Mouse (Mus musculus): ENCODE results near the gene Rabl6.
"Not testable (repeated sequence)": the region's sequence is repeated elsewhere in the genome, so short reads cannot be mapped to it uniquely, and the experiment has no call there.

DNA sequence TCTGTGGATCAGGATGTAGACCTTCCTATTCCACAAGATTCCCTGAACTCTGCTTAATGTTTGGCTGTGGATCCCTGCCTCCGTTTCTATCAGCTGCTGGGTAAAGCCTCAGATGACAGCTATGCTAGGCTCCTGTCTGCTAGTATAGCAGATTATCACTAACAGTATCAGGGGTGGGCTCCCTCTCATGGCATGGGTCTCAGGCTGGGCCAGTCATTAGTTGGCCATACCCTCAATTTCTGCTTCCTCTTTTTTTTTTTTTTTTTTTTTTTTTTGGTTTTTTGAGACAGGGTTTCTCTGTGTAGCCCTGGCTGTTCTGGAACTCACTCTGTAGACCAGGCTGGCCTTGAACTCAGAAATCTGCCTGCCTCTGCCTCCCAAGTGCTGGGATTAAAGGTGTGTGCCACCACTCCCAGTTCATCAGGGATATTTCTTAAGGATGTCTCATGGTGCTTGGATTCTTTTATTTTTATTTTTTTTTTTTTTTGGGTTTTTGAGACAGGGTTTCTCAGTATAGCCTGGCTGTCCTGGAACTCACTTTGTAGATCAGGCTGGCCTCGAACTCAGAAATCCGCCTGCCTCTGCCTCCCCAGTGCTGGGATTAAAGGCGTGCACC, 55.0 kb downstream of the Rabl6 start:
- not testable (repeated sequence) for TF ChIP-seq POLR2A (IDR thresholded peaks at IDR 0.05; ENCODE audit: low read depth, low read length); CTCF (IDR thresholded peaks at IDR 0.05; ENCODE audit: borderline replicate concordance, insufficient read depth, low read length)
